Mouse (Mus musculus): ENCODE results near the gene Thoc6. TPM values are rescaled to one million over a fixed set of nuclear protein-coding genes. Genes with fewer than 3 reads are reported as not detected.

Thoc6 gene
- polyA plus RNA-seq, 1 experiment from 2014 or later: 53.5 TPM

DNA sequence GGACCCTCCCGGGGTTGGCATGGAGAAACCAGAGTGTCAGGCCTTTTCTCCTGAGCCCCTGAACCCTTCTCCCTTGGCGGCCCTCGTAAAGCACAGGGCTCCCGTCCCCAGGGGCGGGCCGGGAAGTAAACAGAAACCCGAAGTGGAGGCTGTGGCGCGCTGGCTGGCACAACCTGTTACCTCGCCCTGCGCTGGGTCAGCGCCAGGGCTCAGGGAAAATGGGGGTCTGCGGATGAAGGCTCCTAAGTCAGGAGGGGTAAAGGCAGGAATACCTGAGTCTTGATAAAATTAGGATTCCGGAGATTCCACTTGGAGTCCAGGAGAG lies 12.8 kb downstream of the Thoc6 start:
- Histone ChIP-seq H3K27ac (no peak overlapping the region), H3K27me3 (peaks cover 47% of the 10 kb centered on the region), H3K4me1 (peaks cover 19% of the 10 kb centered on the region), H3K9ac (no peak overlapping the region), H3K4me2 (peak overlapping the region; percentile 45), H3K36me3 (peaks cover 1% of the 10 kb centered on the region; the same call in 1 of the 2 replicates), H3K9me3 (no peaks in the 10 kb centered on the region), H3K4me3 (peak overlapping the region; percentile 24)
- ATAC-seq (ENCODE audit: insufficient number of reproducible peaks, insufficient read depth, low FRiP score, low TSS enrichment, low read depth): no peak
- WGBS: 4% methylated on average over 14 of the region's 14 CpGs

DNA sequence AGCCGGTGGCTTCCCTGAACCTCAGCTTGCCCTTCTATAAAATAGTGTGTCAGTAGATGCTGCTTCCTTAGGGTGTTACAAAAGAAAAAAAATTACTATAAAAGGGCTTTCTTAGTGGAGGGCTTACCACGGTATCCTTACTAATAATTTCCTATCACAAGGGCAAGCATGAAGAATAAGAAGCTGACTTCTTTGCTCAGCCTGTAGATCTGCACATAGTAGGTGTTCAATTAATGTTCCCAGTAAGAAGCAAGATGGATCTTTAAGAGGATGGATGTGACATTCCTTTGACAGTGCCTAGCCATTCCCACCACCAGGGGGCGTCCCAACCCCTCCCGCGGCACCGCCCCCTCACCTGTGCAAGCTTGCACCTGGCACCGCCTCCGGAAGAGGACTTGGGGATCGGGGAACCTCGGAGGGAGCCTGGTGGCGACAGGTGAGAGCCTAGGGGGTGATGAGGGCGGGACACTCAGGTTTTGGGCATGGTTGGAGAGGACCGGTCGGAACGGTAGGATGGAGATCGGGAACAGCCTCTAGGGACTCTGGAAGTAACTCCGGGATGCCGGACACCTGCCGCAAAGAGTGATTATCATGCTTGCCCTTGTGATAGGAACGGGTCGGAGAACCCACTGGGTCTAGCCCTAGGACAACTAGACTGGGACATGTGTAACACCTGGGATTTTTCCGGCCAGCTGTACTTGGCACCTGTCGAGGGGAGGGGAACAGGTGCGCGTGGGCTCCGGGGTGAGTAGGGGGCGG lies 13.4 kb downstream of the Thoc6 start, which contains the start of gene Bicdl2:
Gene Bicdl2 (plus strand): TSS at position 390 of the 759 bp plus-strand sequence.
- Histone ChIP-seq H3K27me3 (peaks cover 47% of the 10 kb centered on the region), H3K36me3 (no peaks in the 10 kb centered on the region), H3K9ac (no peak within 1 kb of the TSS), H3K4me3 (peak within 1 kb of the TSS; percentile 24), H3K9me3 (no peaks in the 10 kb centered on the region), H3K4me1 (peaks cover 14% of the 10 kb centered on the region), H3K4me2 (peak within 1 kb of the TSS; percentile 45), H3K27ac (no peak within 1 kb of the TSS)
- ATAC-seq (ENCODE audit: insufficient number of reproducible peaks, insufficient read depth, low FRiP score, low TSS enrichment, low read depth): no peak
- WGBS: 6% methylated on average over 27 of the region's 27 CpGs

DNA sequence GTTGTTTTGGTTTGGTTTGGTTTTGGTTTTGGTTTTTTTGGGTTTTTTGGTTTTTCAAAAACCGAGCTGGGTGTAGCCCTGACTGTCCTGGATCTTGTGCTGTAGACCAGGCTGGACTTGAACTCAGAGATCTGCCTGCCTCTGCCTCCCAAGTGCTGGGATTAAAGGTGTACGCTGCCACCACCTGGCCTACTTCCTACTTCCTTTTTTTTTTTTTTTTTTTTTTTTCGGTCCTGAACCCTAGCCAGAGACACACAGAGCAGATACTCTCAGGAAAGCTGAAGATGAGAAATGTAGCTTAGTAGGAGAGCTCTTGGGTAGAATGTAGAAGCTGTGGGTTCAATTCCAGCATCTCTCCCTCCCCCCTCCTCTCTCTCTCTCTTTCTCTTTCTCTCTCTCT lies 15.2 kb downstream of the Thoc6 start:
- H3K9me3 ChIP-seq: no peaks in the 10 kb centered on the region
- peaks cover 47% of the 10 kb centered on the region for H3K27me3 ChIP-seq
- ATAC-seq (ENCODE audit: insufficient number of reproducible peaks, insufficient read depth, low FRiP score, low TSS enrichment, low read depth): no peak
- no peaks in the 10 kb centered on the region for H3K36me3 ChIP-seq
- H3K9ac ChIP-seq: no peak overlapping the region
- no peak overlapping the region for H3K4me3 ChIP-seq
- WGBS: 83% methylated on average over 3 of the region's 3 CpGs
- H3K4me1 ChIP-seq: 0 out of 2 replicates have a peak, but pooled peaks cover 6% of the 10 kb centered on the region
- no peak overlapping the region for H3K27ac ChIP-seq
- no peak overlapping the region for H3K4me2 ChIP-seq

DNA sequence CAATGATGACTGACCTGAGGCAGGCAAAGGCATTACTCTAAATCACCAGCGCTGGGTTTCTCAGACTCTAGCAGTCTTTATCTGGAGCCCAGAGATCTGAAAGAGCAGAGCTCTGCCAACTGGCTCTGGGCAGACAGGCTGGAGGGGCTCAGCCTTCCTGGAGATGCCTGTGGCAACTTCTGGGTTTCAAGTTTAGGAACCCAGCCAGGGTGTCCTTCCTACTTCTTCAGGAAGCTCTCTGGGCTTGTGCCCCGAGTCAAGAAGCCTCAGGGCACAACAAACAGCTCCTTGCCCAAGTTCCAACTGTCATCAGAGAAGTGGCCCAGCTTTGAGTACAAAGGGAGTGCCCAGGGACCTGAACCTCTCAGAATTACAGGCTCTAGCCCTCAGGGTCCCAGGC lies 19.3 kb downstream of the Thoc6 start:
- H3K27ac ChIP-seq: no peak overlapping the region
- 44% methylated on average over 2 of the region's 2 CpGs for WGBS

DNA sequence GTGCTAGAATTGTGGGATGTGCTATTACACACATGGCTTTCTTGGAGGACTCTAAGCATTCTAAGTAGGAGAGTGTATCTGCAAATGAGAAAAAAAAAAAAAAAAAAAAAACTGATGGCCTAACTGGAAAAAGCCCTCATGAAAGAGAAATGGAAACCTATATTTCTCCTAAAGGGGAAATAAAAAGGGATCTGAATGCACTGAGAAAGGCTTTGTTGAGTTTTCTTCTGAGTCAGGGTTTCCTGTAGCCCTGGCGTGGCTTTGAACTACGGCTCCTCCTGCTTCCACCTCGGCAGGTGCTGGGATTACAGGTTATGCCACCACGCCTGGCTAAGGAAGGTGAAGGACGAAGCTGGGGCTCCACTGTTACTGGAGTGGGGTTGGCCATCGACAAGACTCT lies 19.7 kb downstream of the Thoc6 start:
- Histone ChIP-seq H3K9me3 (no peaks in the 10 kb centered on the region), H3K4me2 (no peak overlapping the region), H3K27me3 (peaks cover 3% of the 10 kb centered on the region; the same call in 1 of the 2 replicates), H3K4me1 (no peaks in the 10 kb centered on the region), H3K27ac (no peak overlapping the region), H3K36me3 (no peaks in the 10 kb centered on the region), H3K4me3 (no peak overlapping the region), H3K9ac (no peak overlapping the region)
- ATAC-seq (ENCODE audit: insufficient number of reproducible peaks, insufficient read depth, low FRiP score, low TSS enrichment, low read depth): no peak
- WGBS: 48% methylated on average over 6 of the region's 6 CpGs

More for the DNA sequence above, 19.3 kb downstream of the Thoc6 start:
- Histone ChIP-seq H3K9ac (no peak overlapping the region), H3K27me3 (peaks cover 7% of the 10 kb centered on the region), H3K9me3 (no peaks in the 10 kb centered on the region), H3K36me3 (no peaks in the 10 kb centered on the region), H3K4me3 (no peak overlapping the region), H3K4me1 (no peaks in the 10 kb centered on the region), H3K4me2 (no peak overlapping the region)
- ATAC-seq (ENCODE audit: insufficient number of reproducible peaks, insufficient read depth, low FRiP score, low TSS enrichment, low read depth): no peak

DNA sequence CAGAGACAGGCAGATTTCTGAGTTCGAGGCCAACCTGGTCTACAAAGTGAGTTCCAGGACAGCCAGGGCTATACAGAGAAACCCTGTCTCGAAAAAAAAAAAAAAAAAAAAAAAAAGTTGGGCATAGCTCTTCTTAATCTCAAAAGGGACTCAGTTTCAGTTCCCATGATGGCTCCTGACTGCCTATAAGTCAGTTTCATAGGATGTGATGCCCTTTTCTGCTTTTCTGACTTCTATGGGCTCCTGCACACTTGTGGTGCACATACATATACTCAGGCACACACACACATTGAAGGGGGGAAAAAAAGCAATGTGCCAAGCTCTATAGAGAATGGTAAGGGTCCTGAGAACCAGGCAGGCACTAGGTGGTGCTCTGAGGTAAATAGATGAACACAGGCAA lies 20.4 kb downstream of the Thoc6 start:
- Histone ChIP-seq H3K9ac (no peak overlapping the region), H3K36me3 (no peaks in the 10 kb centered on the region), H3K9me3 (no peaks in the 10 kb centered on the region), H3K27me3 (no peaks in the 10 kb centered on the region), H3K4me2 (no peak overlapping the region), H3K4me1 (no peaks in the 10 kb centered on the region), H3K27ac (no peak overlapping the region), H3K4me3 (no peak overlapping the region)
- no peak for ATAC-seq (ENCODE audit: insufficient number of reproducible peaks, insufficient read depth, low FRiP score, low TSS enrichment, low read depth)
- WGBS: 75% methylated on average over 2 of the region's 2 CpGs

DNA sequence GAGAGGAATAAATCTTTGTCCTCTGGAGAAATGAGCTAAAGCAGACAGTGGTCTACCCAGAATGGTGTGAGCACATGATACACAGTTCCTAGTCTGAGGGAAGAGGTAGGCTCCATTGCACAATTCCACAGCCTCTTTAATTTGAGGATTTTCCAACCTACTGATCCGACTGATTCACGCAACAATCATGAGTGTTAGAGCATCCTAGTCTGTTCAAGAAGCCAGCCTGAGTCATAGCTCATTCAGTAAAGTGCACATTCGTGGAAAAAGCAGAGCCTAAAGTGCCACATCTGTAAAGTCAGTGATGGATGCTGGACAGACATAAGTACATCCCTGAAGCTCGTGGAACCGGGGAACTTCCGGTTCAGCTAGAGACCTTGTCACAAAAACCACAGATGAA lies 22.3 kb downstream of the Thoc6 start:
- 82% methylated on average over 6 of the region's 6 CpGs for WGBS
- H3K27me3 ChIP-seq: peaks cover 11% of the 10 kb centered on the region

DNA sequence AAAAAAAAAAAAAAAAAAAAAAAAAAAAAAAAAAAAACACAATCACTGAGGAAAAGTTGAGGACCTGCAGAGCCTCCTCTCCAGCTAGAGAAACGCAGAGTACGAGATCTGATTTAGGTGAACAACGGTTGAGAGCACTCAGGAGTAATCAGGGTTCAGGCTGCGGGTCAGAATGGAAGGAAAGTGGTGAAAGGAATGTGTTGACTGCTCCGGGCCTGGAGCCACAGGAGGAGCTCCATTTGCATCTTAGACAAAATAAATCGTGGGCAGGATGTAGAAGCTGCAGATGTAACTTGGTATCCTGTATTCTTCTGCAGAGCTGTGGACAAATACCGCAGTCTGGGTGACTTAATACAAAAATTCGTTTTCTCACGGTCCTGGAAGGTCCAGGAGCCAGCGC lies 27.8 kb downstream of the Thoc6 start:
- 0 out of 2 replicates have a peak, but pooled peaks cover 1% of the 10 kb centered on the region for H3K9me3 ChIP-seq
- ATAC-seq (ENCODE audit: insufficient number of reproducible peaks, insufficient read depth, low FRiP score, low TSS enrichment, low read depth): no peak
- H3K27ac ChIP-seq: no peak overlapping the region
- no peak overlapping the region for H3K4me2 ChIP-seq
- H3K9ac ChIP-seq: no peak overlapping the region
- no peaks in the 10 kb centered on the region for H3K36me3 ChIP-seq
- WGBS: 28% methylated on average over 10 of the region's 10 CpGs
- H3K27me3 ChIP-seq: peaks cover 49% of the 10 kb centered on the region
- peaks cover 12% of the 10 kb centered on the region for H3K4me1 ChIP-seq
- H3K4me3 ChIP-seq: no peak overlapping the region

More for the DNA sequence above, 22.3 kb downstream of the Thoc6 start:
- no peaks in the 10 kb centered on the region for H3K4me1 ChIP-seq
- no peak overlapping the region for H3K27ac ChIP-seq
- no peak overlapping the region for H3K4me3 ChIP-seq
- no peaks in the 10 kb centered on the region for H3K9me3 ChIP-seq
- no peaks in the 10 kb centered on the region for H3K36me3 ChIP-seq
- no peak overlapping the region for H3K4me2 ChIP-seq
- no peak for ATAC-seq (ENCODE audit: insufficient number of reproducible peaks, insufficient read depth, low FRiP score, low TSS enrichment, low read depth)
- no peak overlapping the region for H3K9ac ChIP-seq

DNA sequence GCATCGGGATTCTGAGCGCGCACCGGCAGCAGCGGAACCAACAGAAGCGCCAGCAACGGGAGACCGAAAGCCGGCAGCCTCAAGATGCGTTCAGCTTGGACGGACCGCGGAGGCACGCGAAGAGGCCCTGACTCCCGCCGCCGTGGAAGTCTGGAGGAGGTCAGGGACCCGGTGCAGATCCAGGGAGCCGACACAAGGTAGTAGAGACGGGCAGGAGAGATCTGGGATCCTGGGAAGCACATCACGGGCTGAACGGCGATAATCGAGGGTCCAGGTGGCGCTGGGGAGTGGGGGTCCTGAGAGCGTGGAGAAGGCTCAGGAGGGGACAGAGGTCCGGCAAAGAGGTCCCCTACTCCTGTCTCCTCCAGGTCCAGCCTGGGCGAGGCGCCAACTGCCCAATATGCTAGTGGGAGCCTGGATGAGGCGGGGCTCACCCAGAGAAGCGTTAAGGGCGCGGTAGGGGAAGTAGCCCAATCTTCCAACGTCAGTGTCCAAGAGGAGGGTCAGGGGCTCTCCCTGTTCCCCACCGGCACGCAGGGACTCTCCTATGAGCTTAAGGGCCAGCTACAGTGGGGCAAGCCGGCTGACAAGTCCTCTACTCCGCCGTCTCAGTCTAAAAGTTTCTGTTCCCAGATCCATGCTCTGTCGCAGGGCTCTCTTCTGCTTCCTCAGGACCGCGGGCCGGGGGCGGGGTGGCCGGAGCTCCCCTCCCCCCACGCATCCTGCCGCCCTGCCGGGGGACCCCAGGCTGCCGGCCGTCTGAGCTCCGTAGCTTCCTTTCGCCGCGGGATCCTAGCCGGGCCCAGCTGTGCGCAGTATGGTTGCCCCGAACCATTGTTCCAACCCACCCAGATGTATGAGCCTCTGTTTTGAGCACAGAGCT lies 28.8 kb downstream of the Thoc6 start, which contains the start of gene Mmp25:
Gene Mmp25 (minus strand): TSS at position 665 of the 883 bp plus-strand sequence.
- ATAC-seq (ENCODE audit: insufficient number of reproducible peaks, insufficient read depth, low FRiP score, low TSS enrichment, low read depth): no peak
- no peak within 1 kb of the TSS for H3K27ac ChIP-seq
- under 1% methylated on average over 58 of the region's 58 CpGs for WGBS

DNA sequence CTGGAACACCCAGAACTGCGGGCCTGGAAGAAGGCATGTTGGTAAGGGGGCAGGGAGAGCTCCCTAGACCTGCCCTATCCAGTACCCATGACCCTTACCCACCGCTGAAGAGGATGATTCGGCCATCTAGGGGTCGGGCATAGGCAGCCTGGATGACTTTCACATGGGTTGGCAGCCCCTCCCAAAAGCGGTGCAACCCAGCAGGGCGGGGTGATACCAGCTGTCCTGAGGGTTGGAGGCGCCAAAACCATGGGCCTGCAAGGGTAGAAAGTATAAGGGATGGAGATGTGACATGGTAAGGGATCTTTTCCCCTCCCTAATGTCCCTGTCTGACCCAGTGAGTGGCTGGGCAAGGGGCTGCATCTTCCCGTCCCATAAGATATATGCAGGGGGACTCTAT lies 42.4 kb downstream of the Thoc6 start:
- no peaks in the 10 kb centered on the region for H3K9me3 ChIP-seq
- H3K27me3 ChIP-seq: peaks cover 5% of the 10 kb centered on the region; the same call in 1 of the 2 replicates
- H3K4me2 ChIP-seq: no peak overlapping the region
- H3K9ac ChIP-seq: no peak overlapping the region
- H3K36me3 ChIP-seq: no peaks in the 10 kb centered on the region
- peaks cover 4% of the 10 kb centered on the region; the same call in 1 of the 2 replicates for H3K4me1 ChIP-seq
- no peak for ATAC-seq (ENCODE audit: insufficient number of reproducible peaks, insufficient read depth, low FRiP score, low TSS enrichment, low read depth)
- H3K27ac ChIP-seq: no peak overlapping the region
- 83% methylated on average over 8 of the region's 8 CpGs for WGBS
- no peak overlapping the region for H3K4me3 ChIP-seq

More for the DNA sequence above, 28.8 kb downstream of the Thoc6 start, which contains the start of gene Mmp25:
- no peaks in the 10 kb centered on the region for H3K36me3 ChIP-seq
- peak within 1 kb of the TSS; percentile 48 for H3K4me3 ChIP-seq
- H3K9me3 ChIP-seq: 0 out of 2 replicates have a peak, but pooled peaks cover 3% of the 10 kb centered on the region
- peak within 1 kb of the TSS; percentile 67 for H3K9ac ChIP-seq
- peak within 1 kb of the TSS; percentile 82 for H3K4me2 ChIP-seq
- peaks cover 49% of the 10 kb centered on the region for H3K27me3 ChIP-seq
- peaks cover 12% of the 10 kb centered on the region for H3K4me1 ChIP-seq

DNA sequence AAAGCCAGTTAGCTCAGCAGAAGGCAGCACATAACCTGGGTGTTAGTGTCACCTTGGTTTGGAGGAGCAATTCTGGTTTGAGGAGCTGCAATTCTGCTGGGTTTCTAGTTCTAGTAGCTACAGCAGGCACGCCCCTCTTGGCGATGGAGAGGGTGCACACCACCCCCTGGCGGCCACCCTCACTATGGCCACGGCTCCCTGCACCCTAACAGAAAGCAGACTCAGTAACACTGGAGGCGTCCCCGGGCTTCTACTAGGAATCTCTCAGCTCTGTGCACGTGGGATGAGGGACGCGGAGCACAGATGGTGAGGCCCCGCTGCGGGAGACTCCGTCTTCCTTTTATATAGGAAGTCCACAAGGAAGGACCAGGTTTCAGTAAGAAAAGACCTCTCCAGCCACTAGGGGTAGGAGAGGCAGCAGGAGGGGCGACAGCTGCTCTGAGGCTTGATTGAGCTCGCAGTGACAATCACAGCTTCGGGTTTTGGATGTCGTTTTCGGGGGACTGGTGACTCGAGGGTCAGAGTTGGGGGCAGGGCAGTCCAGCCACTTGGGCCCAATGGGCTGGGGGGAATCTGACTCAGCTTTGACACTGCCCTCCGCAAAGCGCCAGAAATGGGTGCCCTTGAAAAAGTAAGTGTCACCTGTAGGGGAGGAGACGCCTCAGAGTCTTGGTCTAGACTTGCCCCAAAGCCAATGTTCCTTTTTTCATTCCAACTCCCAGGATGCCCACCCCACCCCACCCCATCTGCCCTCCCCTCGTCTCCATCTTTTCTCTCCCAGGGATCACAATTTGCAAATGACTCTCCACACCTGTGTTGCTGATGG lies 43.3 kb downstream of the Thoc6 start:
- ATAC-seq (ENCODE audit: insufficient number of reproducible peaks, insufficient read depth, low FRiP score, low TSS enrichment, low read depth): peak; percentile 78
- Histone ChIP-seq H3K9ac (peak overlapping the region; percentile 65), H3K27me3 (peaks cover 5% of the 10 kb centered on the region; the same call in 1 of the 2 replicates), H3K9me3 (no peaks in the 10 kb centered on the region), H3K27ac (no peak overlapping the region), H3K4me1 (peaks cover 4% of the 10 kb centered on the region; the same call in 1 of the 2 replicates), H3K36me3 (no peaks in the 10 kb centered on the region), H3K4me3 (peak overlapping the region; percentile 27), H3K4me2 (peak overlapping the region; percentile 57)
- 16% methylated on average over 22 of the region's 22 CpGs for WGBS
